Mouse (Mus musculus): Measurements from ENCODE around the gene Sh3glb2. TPM values are rescaled to one million over a fixed set of nuclear protein-coding genes. Genes with fewer than 3 reads are reported as not detected.
A peak's percentile ranks its signal among the peaks of the same experiment; 100 is the strongest.

Sh3glb2 gene
- polyA plus RNA-seq, 1 experiment from 2014 or later: 83.1 TPM

DNA sequence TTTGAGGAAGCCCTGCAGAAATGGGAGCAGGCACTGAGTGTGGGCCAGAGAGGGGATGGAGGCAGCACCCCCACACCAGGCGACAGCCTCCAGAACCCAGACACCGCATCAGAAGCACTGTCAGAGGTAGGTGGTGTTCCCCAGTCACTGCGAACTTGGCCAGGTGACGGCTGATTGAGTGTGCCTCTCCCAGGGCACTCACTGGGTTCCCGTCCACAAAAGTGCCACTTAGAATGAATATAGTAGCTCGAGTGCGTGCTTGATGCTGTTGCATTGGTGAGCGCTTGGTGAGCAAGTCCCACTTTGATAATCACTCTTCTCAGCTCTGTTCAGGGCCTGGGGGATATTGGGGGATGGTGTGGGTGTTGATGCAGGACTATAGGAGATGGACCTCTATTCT, 12.4 kb upstream of the Sh3glb2 start:
- Histone ChIP-seq H3K4me1 (ENCODE audit: control insufficient read depth, insufficient read depth, low read length) (no peaks in the 10 kb centered on the region), H3K36me3 (ENCODE audit: control insufficient read depth, insufficient read depth, low read length) (peaks cover 97% of the 10 kb centered on the region), H3K27ac (replicated peaks; ENCODE audit: low read depth, low read length) (no peak overlapping the region), H3K4me2 (ENCODE audit: low read depth, low read length) (no peak overlapping the region), H3K27me3 (replicated peaks; ENCODE audit: control insufficient read depth, insufficient read depth, low read length) (no peaks in the 10 kb centered on the region), H3K9me3 (ENCODE audit: control insufficient read depth, low read length) (no peaks in the 10 kb centered on the region), H3K9ac (ENCODE audit: low read depth, low read length) (no peak overlapping the region), H3K4me3 (ENCODE audit: low read depth, low read length) (no peak overlapping the region)
- DNase-seq (ENCODE audit: low spot score): no peak
- no peak for ATAC-seq (ENCODE audit: low read depth)
- WGBS: 95% methylated on average over 8 of the region's 8 CpGs

GRCm38 (mm10) chr2:30366203-30366602, 7.1 kb upstream of the Sh3glb2 start:
- no peak overlapping the region for H3K4me2 ChIP-seq (ENCODE audit: low read depth, low read length)
- peaks cover 11% of the 10 kb centered on the region for H3K4me1 ChIP-seq (ENCODE audit: control insufficient read depth, insufficient read depth, low read length)
- H3K9me3 ChIP-seq (ENCODE audit: control insufficient read depth, low read length): no peaks in the 10 kb centered on the region
- no peak overlapping the region for H3K27ac ChIP-seq (replicated peaks; ENCODE audit: low read depth, low read length)
- no peak overlapping the region for H3K9ac ChIP-seq (ENCODE audit: low read depth, low read length)
- peaks cover 47% of the 10 kb centered on the region for H3K36me3 ChIP-seq (ENCODE audit: control insufficient read depth, insufficient read depth, low read length)
- WGBS: 78% methylated on average over 5 of the region's 5 CpGs
- no peak overlapping the region for H3K4me3 ChIP-seq (ENCODE audit: low read depth, low read length)
- DNase-seq (ENCODE audit: low spot score): no peak
- no peaks in the 10 kb centered on the region for H3K27me3 ChIP-seq (replicated peaks; ENCODE audit: control insufficient read depth, insufficient read depth, low read length)
- no peak for ATAC-seq (ENCODE audit: low read depth)

DNA sequence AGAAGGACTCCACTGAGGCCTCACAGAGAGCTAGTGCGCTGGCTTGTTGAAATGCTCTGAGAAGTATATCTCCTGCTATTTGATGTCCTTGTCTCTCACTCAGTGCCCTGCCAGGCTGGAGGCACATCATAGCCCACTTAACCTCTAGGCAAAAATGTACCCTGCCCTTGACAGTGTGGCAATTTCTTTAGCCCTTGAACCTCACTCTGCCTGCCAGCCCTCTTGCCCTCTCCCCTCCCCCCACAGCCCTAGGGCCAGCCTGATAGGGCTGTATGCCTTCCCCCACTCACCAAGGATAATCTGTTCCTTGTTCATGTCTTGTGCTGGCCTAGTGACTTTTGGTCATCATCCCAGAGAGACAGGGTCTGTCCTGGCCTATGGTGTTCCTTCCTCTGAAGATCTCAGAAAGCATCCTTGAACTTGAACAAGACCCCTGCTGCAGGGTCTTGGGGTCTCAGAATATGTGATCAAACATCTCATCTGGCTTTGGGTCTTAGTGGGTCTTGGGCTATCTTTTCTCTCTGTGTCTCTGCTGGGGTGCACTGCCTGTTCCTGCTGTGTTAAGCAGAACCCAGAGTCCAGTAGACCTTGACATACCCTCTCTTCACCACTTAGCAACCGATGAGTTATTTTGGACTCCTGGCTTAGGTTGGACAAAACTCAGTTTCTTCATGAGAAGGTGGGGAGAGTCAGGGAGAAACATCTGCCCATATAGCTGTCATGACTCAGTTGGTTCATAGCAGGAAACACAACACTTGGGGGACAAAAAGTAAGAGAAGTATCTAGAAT, 6.3 kb upstream of the Sh3glb2 start:
- DNase-seq (ENCODE audit: low spot score): no peak
- Histone ChIP-seq H3K4me3 (ENCODE audit: low read depth, low read length) (peak overlapping the region; percentile 95; the same call in 1 of the 2 replicates), H3K4me1 (ENCODE audit: control insufficient read depth, insufficient read depth, low read length) (peaks cover 11% of the 10 kb centered on the region), H3K9ac (ENCODE audit: low read depth, low read length) (peak overlapping the region; percentile 82), H3K36me3 (ENCODE audit: control insufficient read depth, insufficient read depth, low read length) (peaks cover 40% of the 10 kb centered on the region), H3K27me3 (replicated peaks; ENCODE audit: control insufficient read depth, insufficient read depth, low read length) (no peaks in the 10 kb centered on the region), H3K27ac (replicated peaks; ENCODE audit: low read depth, low read length) (no peak overlapping the region), H3K9me3 (ENCODE audit: control insufficient read depth, low read length) (no peaks in the 10 kb centered on the region), H3K4me2 (ENCODE audit: low read depth, low read length) (peak overlapping the region; percentile 93)
- WGBS: 89% methylated on average over 2 of the region's 2 CpGs
- ATAC-seq (ENCODE audit: low read depth): no peak

DNA sequence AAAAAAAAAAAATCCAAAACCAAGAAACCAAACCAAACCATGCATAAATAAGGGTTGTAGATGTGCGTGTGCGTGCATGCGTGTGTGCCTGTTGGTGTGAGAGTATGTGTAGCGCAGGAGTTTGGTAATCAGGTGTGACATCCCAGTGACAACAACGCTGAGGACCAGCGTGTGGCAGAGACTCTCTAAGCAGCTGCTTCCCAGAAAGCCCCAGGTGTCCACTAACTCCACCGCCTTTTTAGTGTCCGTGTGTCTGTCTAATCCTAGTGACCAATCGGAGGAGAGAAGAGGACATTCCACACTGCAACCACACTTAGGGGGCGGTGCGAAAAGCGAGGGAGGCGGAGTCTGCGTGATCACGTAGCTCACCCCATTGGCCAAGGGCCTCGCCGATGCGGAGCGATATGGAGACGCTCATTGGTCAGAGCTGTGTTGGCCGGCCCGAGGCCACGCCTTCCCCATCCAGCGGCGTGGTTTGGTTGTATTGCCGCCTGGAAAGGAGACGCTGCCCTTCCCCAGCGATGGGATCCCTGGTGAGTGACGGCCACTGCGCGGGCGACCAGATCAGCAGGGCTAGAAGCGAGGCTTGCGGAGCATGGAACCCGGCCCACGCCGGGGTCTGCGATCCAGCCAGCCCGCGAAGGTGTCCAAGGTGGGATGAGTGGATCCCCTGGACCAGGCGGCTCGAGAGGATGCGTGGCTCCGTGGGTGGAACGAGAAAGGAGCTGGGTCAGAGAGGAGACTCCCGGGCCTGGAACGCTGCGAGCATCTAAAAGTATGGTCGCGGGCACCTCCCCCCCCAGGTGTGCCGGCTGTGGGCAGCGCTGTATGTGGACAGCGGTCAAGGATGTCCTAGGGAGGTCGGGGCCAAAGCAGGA, 4.9 kb upstream of the Sh3glb2 start, which contains the start of gene Miga2:
TSS of gene Miga2 (plus strand) at position 461 of the 878 bp plus-strand sequence.
- Histone ChIP-seq H3K4me3 (ENCODE audit: low read depth, low read length) (peak within 1 kb of the TSS; percentile 95), H3K27ac (replicated peaks; ENCODE audit: low read depth, low read length) (peak within 1 kb of the TSS; percentile 72), H3K4me2 (ENCODE audit: low read depth, low read length) (peak within 1 kb of the TSS; percentile 93), H3K9ac (ENCODE audit: low read depth, low read length) (peak within 1 kb of the TSS; percentile 82), H3K36me3 (ENCODE audit: control insufficient read depth, insufficient read depth, low read length) (peaks cover 25% of the 10 kb centered on the region), H3K9me3 (ENCODE audit: control insufficient read depth, low read length) (no peaks in the 10 kb centered on the region), H3K4me1 (ENCODE audit: control insufficient read depth, insufficient read depth, low read length) (peaks cover 11% of the 10 kb centered on the region), H3K27me3 (replicated peaks; ENCODE audit: control insufficient read depth, insufficient read depth, low read length) (no peaks in the 10 kb centered on the region)
- DNase-seq (ENCODE audit: low spot score) (peak; percentile 100), ATAC-seq (ENCODE audit: low read depth) (peak; percentile 99)
- 0% methylated on average over 44 of the region's 54 CpGs for WGBS

- Histone ChIP-seq H3K4me1 (ENCODE audit: control insufficient read depth, insufficient read depth, low read length) (peaks cover 19% of the 10 kb centered on the region), H3K9ac (ENCODE audit: low read depth, low read length) (no peak overlapping the region), H3K4me3 (ENCODE audit: low read depth, low read length) (no peak overlapping the region), H3K27me3 (replicated peaks; ENCODE audit: control insufficient read depth, insufficient read depth, low read length) (no peaks in the 10 kb centered on the region), H3K36me3 (ENCODE audit: control insufficient read depth, insufficient read depth, low read length) (peaks cover 14% of the 10 kb centered on the region), H3K9me3 (ENCODE audit: control insufficient read depth, low read length) (no peaks in the 10 kb centered on the region), H3K4me2 (ENCODE audit: low read depth, low read length) (no peak overlapping the region), H3K27ac (replicated peaks; ENCODE audit: low read depth, low read length) (no peak overlapping the region)
- WGBS: 69% methylated on average over 5 of the region's 5 CpGs
- ATAC-seq (ENCODE audit: low read depth) (no peak), DNase-seq (ENCODE audit: low spot score) (no peak)
Observed at GRCm38 (mm10) chr2:30362865-30363264, 3.7 kb upstream of the Sh3glb2 start.

DNA sequence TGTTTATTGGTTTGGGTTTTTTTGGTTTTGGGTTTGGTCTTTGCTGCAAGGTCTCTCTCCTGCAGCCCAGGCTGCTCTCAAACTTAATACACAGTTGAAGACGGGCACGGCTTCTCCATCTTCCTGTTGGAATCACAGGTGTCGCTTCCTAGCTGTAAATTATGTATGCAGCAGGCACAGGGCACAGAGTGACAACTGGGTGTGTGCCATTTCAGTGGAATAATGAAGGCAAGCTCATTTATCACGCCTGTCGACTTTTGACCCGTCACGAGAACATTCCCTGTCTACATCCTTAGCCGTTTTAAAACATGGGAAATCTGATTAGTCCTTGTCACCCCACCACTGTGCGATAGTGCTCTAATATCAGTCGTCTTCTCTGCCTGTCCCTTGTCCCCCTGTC, 1.5 kb upstream of the Sh3glb2 start:
- DNase-seq (ENCODE audit: low spot score) (no peak), ATAC-seq (ENCODE audit: low read depth) (no peak)
- Histone ChIP-seq H3K9ac (ENCODE audit: low read depth, low read length) (no peak overlapping the region), H3K36me3 (ENCODE audit: control insufficient read depth, insufficient read depth, low read length) (no peaks in the 10 kb centered on the region), H3K4me2 (ENCODE audit: low read depth, low read length) (no peak overlapping the region), H3K9me3 (ENCODE audit: control insufficient read depth, low read length) (no peaks in the 10 kb centered on the region), H3K27me3 (replicated peaks; ENCODE audit: control insufficient read depth, insufficient read depth, low read length) (no peaks in the 10 kb centered on the region), H3K4me1 (ENCODE audit: control insufficient read depth, insufficient read depth, low read length) (peaks cover 19% of the 10 kb centered on the region), H3K4me3 (ENCODE audit: low read depth, low read length) (no peak overlapping the region), H3K27ac (replicated peaks; ENCODE audit: low read depth, low read length) (no peak overlapping the region)
- WGBS: 86% methylated on average over 10 of the region's 10 CpGs

DNA sequence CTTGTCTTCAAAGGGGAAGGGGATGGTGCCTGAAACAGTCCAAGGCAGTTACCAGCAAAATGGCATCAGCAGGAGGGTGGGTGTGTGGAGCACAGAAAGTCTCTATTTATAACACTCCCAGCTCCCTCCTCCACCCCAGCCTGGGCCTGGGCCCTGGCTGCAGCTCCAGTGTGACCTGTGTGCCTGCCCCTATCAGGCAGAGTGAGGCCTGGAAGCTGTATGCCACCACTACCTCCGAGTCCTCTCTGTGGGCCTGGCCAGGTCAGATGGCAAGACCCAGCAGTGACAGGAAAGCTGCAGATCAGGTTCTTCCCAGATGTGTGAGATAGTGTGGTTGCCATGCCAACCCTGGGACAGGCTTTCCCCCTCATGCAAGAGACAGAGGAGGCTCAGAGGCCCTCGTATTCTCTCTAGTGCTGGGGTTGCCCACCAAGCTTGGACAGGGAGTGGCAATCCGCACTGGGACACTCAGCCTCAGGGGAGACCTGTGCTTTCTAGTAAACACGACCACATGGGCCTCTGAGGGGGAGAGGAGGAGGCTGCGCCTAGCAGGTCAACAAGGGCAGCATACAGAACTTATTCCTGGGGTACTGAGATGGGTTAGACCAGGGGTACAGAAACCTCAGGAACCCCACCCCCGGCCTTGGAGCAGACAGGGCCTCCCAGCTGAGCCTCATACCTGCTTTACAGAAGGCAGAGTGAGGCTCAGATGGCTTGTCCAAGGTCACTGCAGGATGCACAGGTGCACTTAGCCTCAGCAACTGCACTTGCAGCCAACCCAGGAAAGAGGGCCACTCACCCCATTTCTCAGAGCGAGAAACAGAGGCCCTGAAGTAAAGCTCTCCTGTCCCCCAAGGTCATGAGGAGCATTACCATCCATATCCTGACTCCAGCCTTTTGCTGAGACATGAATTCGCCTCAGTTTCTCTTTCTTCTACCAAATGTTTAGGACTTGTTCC, 1.3 kb downstream of the Sh3glb2 start:
- WGBS: 43% methylated on average over 8 of the region's 8 CpGs
- H3K4me1 ChIP-seq (ENCODE audit: control insufficient read depth, insufficient read depth, low read length): peaks cover 10% of the 10 kb centered on the region
- no peaks in the 10 kb centered on the region for H3K9me3 ChIP-seq (ENCODE audit: control insufficient read depth, low read length)
- H3K27me3 ChIP-seq (replicated peaks; ENCODE audit: control insufficient read depth, insufficient read depth, low read length): no peaks in the 10 kb centered on the region
- H3K4me2 ChIP-seq (ENCODE audit: low read depth, low read length): peak overlapping the region; percentile 93
- DNase-seq (ENCODE audit: low spot score): peak; percentile 32
- peak overlapping the region; percentile 80 for H3K9ac ChIP-seq (ENCODE audit: low read depth, low read length)
- peak overlapping the region; percentile 79 for H3K4me3 ChIP-seq (ENCODE audit: low read depth, low read length)
- peaks cover 26% of the 10 kb centered on the region for H3K36me3 ChIP-seq (ENCODE audit: control insufficient read depth, insufficient read depth, low read length)
- peak overlapping the region; percentile 75; the same call in 1 of the 2 replicates for H3K27ac ChIP-seq (replicated peaks; ENCODE audit: low read depth, low read length)
- ATAC-seq (ENCODE audit: low read depth): no peak

- 63% methylated on average over 9 of the region's 9 CpGs for WGBS
- Histone ChIP-seq H3K36me3 (ENCODE audit: control insufficient read depth, insufficient read depth, low read length) (peaks cover 31% of the 10 kb centered on the region), H3K9ac (ENCODE audit: low read depth, low read length) (no peak overlapping the region), H3K27ac (replicated peaks; ENCODE audit: low read depth, low read length) (no peak overlapping the region), H3K4me3 (ENCODE audit: low read depth, low read length) (no peak overlapping the region), H3K27me3 (replicated peaks; ENCODE audit: control insufficient read depth, insufficient read depth, low read length) (no peaks in the 10 kb centered on the region), H3K4me1 (ENCODE audit: control insufficient read depth, insufficient read depth, low read length) (peaks cover 10% of the 10 kb centered on the region), H3K9me3 (ENCODE audit: control insufficient read depth, low read length) (no peaks in the 10 kb centered on the region), H3K4me2 (ENCODE audit: low read depth, low read length) (no peak overlapping the region)
- DNase-seq (ENCODE audit: low spot score) (no peak), ATAC-seq (ENCODE audit: low read depth) (no peak)
Observed at GRCm38 (mm10) chr2:30356906-30357305, 2.2 kb downstream of the Sh3glb2 start.
